Mouse (Mus musculus): ENCODE data around the gene 4930412O13Rik.

DNA sequence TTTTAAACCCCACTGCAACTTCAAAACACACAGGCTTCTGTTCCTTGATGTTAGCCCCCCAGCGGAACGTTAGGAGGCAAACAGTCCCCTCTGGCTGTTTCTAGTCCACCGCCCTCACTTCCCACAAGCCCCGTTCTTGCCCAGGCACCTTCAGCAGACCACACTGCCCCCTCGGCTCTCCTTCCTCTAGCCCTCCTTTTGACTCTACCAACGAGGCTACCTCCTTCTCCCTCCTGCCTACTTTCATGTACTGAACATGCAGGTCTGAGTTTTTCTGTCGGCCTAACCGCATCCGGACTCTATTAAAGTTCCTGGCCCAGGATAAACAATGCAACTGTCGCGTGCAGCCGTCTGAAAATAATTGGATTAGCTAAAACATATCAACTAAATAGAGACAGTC lies 8.4 kb upstream of the 4930412O13Rik start:
- no peak for TF ChIP-seq POLR2A (IDR thresholded peaks at IDR 0.05; ENCODE audit: borderline replicate concordance, control insufficient read depth, low read depth, low read length)
- no peak for TF ChIP-seq CTCF (IDR thresholded peaks at IDR 0.05; ENCODE audit: control insufficient read depth, insufficient read depth, low read length)

Data from bone marrow, adult 2 months (tissue).